Mouse (Mus musculus) ES-Bruce4 (cell line): Measurements from ENCODE around the gene Scnn1b.

Experiments used
- CTCF ChIP-seq: IDR thresholded peaks from one replicate; pipeline ENCODE4 v1.8.1; 2011; ENCODE audit warnings: low read depth, low read length
- POLR2A ChIP-seq: IDR thresholded peaks from one replicate; pipeline ENCODE4 v1.8.1; 2011; ENCODE audit warnings: low read length; ENCODE audit not compliant: insufficient read depth

GRCm38 (mm10) chr7:121966169-121966568, 101.3 kb downstream of the Scnn1b start:
- TF ChIP-seq CTCF (no peak), POLR2A (no peak)
